Mouse (Mus musculus) embryonic facial prominence, embryonic 13.5 days (tissue): ENCODE data around the gene Cabp2. TPM values are rescaled to one million over a fixed set of nuclear protein-coding genes. Genes with fewer than 3 reads are reported as not detected.

Experiments
- ATAC-seq: fragments of 200-750 bp; cut with Nextera tagmentation; 2 replicates; pipeline ENCODE4 v1.8.0; 2017; ENCODE audit warnings: low read depth; ENCODE audit not compliant: insufficient number of reproducible peaks, insufficient read depth, low FRiP score, low TSS enrichment
- H3K27ac ChIP-seq: fragments of 300-500 bp; sonication (generic); 2 replicates; pipeline ENCODE4 v1.5.1; 2015; ENCODE audit warnings: moderate library complexity, mild to moderate bottlenecking, inconsistent platforms
- H3K27me3 ChIP-seq: fragments of 300-500 bp; sonication (generic); 2 replicates; pipeline ENCODE4 v1.6.1; 2015; ENCODE audit warnings: mild to moderate bottlenecking, inconsistent platforms
- H3K36me3 ChIP-seq: fragments of 300-500 bp; sonication (generic); 2 replicates; pipeline ENCODE4 v1.6.1; 2015; ENCODE audit warnings: mild to moderate bottlenecking, inconsistent platforms
- H3K4me1 ChIP-seq: fragments of 300-500 bp; sonication (generic); 2 replicates; pipeline ENCODE4 v1.6.1; 2015; ENCODE audit warnings: inconsistent platforms
- H3K4me2 ChIP-seq: fragments of 300-500 bp; sonication (generic); 2 replicates; pipeline ENCODE4 v1.6.1; 2015; ENCODE audit warnings: moderate library complexity, mild to moderate bottlenecking, inconsistent platforms
- H3K4me3 ChIP-seq: fragments of 300-500 bp; sonication (generic); 2 replicates; pipeline ENCODE4 v1.5.1; 2015; ENCODE audit warnings: mild to moderate bottlenecking, inconsistent platforms
- H3K9ac ChIP-seq: fragments of 300-500 bp; sonication (generic); 2 replicates; pipeline ENCODE4 v1.6.1; 2015; ENCODE audit warnings: mild to moderate bottlenecking, inconsistent platforms
- H3K9me3 ChIP-seq: fragments of 300-500 bp; sonication (generic); 2 replicates; pipeline ENCODE4 v1.6.1; 2016; ENCODE audit warnings: inconsistent platforms
- WGBS: fragments of 180-500 bp; shearing (Covaris S2); methylation state at CpG from one replicate; pipeline ENCODE4 v1.1.7; 2015; ENCODE audit warnings: mixed read lengths; 5-methylcytosine and 5-hydroxymethylcytosine counted together
- polyA plus RNA-seq: library from polyadenylated mRNA; unstranded; fragments of >200 nt; fragmentation: Nextera tagmentation; extraction: Ambion mirVana; gene quantifications from 2 replicates; pipeline ENCODE4 v1.2.1, GENCODE M21; 2015

The Cabp2 gene
- polyA plus RNA-seq, 1 experiment from 2014 or later = not detected

GRCm38 (mm10) chr19:4104675-4105194, 23.4 kb downstream of the Cabp2 start:
- 91% methylated on average over 16 of the region's 16 CpGs for WGBS
- ATAC-seq = no peak
- H3K9ac ChIP-seq = no peak overlapping the region

GRCm38 (mm10) chr19:4106654-4107053, 25.3 kb downstream of the Cabp2 start:
- H3K9me3 ChIP-seq = no peaks in the 10 kb centered on the region
- no peak overlapping the region for H3K4me2 ChIP-seq
- H3K9ac ChIP-seq = no peak overlapping the region
- H3K27me3 ChIP-seq = peaks cover 16% of the 10 kb centered on the region
- H3K36me3 ChIP-seq = peaks cover 4% of the 10 kb centered on the region; the same call in 1 of the 2 replicates
- 86% methylated on average over 14 of the region's 14 CpGs for WGBS
- H3K4me1 ChIP-seq = no peaks in the 10 kb centered on the region
- H3K4me3 ChIP-seq = no peak overlapping the region
- no peak for ATAC-seq
- H3K27ac ChIP-seq = no peak overlapping the region

More at GRCm38 (mm10) chr19:4104675-4105194, 23.4 kb downstream of the Cabp2 start:
- no peaks in the 10 kb centered on the region for H3K36me3 ChIP-seq
- H3K27ac ChIP-seq = no peak overlapping the region
- peaks cover 19% of the 10 kb centered on the region for H3K4me1 ChIP-seq
- H3K4me2 ChIP-seq = no peak overlapping the region
- H3K9me3 ChIP-seq = no peaks in the 10 kb centered on the region
- H3K4me3 ChIP-seq = no peak overlapping the region
- peaks cover 35% of the 10 kb centered on the region for H3K27me3 ChIP-seq

GRCm38 (mm10) chr19:4108535-4108934, 27.2 kb downstream of the Cabp2 start:
- Histone ChIP-seq H3K27ac (no peak overlapping the region), H3K4me2 (no peak overlapping the region), H3K9me3 (no peaks in the 10 kb centered on the region), H3K27me3 (no peaks in the 10 kb centered on the region), H3K4me3 (no peak overlapping the region), H3K9ac (no peak overlapping the region), H3K36me3 (peaks cover 23% of the 10 kb centered on the region), H3K4me1 (no peaks in the 10 kb centered on the region)
- 86% methylated on average over 9 of the region's 9 CpGs for WGBS
- no peak for ATAC-seq

DNA sequence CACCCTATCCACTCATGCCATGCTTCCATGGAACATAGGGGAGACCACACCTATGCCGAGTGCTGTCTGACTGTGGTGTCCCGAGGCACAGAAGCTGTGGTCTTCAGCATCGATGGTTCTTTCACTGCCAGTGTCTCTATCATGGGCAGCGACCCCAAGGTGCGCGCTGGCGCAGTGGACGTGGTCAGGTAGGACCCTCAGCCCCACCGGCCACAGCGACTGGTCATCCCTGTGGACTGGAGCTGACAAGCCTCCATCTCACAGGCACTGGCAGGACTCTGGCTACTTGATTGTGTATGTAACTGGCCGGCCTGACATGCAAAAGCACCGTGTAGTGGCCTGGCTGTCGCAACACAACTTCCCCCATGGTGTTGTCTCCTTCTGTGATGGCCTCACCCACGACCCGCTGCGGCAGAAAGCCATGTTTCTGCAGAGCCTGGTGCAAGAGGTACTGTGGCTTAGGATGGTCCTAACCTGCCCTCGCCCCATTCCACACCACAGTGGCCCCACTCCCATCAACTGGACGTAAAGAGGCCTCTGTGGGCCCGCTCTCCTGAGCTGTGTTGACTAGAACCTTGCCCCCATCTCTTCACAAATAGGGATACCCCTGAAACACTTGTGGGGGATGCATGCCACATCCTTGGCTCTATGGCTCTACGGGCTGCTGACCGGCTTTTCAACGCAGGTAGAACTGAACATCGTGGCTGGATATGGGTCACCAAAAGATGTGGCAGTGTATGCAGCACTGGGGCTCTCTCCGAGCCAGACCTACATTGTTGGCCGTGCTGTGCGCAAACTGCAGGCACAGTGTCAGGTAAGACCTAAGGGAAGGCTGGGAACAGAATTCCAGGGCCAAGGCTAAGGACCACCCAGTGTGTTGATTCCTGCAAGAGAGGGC, 30.9 kb downstream of the Cabp2 start:
- peaks cover 59% of the 10 kb centered on the region for H3K36me3 ChIP-seq
- no peak overlapping the region for H3K4me2 ChIP-seq
- peak overlapping the region; percentile 46; the same call in 1 of the 2 replicates for H3K9ac ChIP-seq

GRCm38 (mm10) chr19:4113186-4113805, 31.9 kb downstream of the Cabp2 start:
- H3K27ac ChIP-seq = no peak overlapping the region
- WGBS = 85% methylated on average over 13 of the region's 13 CpGs
- H3K9ac ChIP-seq = peak overlapping the region; percentile 46; the same call in 1 of the 2 replicates

More for the DNA sequence above, 30.9 kb downstream of the Cabp2 start:
- 93% methylated on average over 26 of the region's 26 CpGs for WGBS
- no peak for ATAC-seq
- no peaks in the 10 kb centered on the region for H3K4me1 ChIP-seq
- H3K27me3 ChIP-seq = no peaks in the 10 kb centered on the region
- H3K27ac ChIP-seq = no peak overlapping the region
- no peak overlapping the region for H3K4me3 ChIP-seq
- H3K9me3 ChIP-seq = no peaks in the 10 kb centered on the region

GRCm38 (mm10) chr19:4113806-4114230, 32.4 kb downstream of the Cabp2 start:
- H3K4me3 ChIP-seq = no peak overlapping the region

More at GRCm38 (mm10) chr19:4113186-4113805, 31.9 kb downstream of the Cabp2 start:
- H3K9me3 ChIP-seq = no peaks in the 10 kb centered on the region
- ATAC-seq = no peak
- no peaks in the 10 kb centered on the region for H3K27me3 ChIP-seq
- H3K4me3 ChIP-seq = no peak overlapping the region
- H3K36me3 ChIP-seq = peaks cover 67% of the 10 kb centered on the region
- no peaks in the 10 kb centered on the region for H3K4me1 ChIP-seq
- no peak overlapping the region for H3K4me2 ChIP-seq

GRCm38 (mm10) chr19:4114551-4114950, 33.2 kb downstream of the Cabp2 start:
- no peak for ATAC-seq
- Histone ChIP-seq H3K9me3 (no peaks in the 10 kb centered on the region), H3K9ac (no peak overlapping the region), H3K4me2 (no peak overlapping the region), H3K36me3 (peaks cover 67% of the 10 kb centered on the region), H3K4me3 (no peak overlapping the region), H3K4me1 (peaks cover under 1% of the 10 kb centered on the region; the same call in 1 of the 2 replicates), H3K27ac (no peak overlapping the region), H3K27me3 (no peaks in the 10 kb centered on the region)
- WGBS = 89% methylated on average over 10 of the region's 10 CpGs

More at GRCm38 (mm10) chr19:4113806-4114230, 32.4 kb downstream of the Cabp2 start:
- no peaks in the 10 kb centered on the region for H3K27me3 ChIP-seq
- WGBS = 68% methylated on average over 5 of the region's 5 CpGs
- H3K9me3 ChIP-seq = no peaks in the 10 kb centered on the region
- H3K4me1 ChIP-seq = no peaks in the 10 kb centered on the region
- H3K27ac ChIP-seq = no peak overlapping the region
- no peak overlapping the region for H3K4me2 ChIP-seq
- no peak for ATAC-seq
- peaks cover 67% of the 10 kb centered on the region for H3K36me3 ChIP-seq
- no peak overlapping the region for H3K9ac ChIP-seq

DNA sequence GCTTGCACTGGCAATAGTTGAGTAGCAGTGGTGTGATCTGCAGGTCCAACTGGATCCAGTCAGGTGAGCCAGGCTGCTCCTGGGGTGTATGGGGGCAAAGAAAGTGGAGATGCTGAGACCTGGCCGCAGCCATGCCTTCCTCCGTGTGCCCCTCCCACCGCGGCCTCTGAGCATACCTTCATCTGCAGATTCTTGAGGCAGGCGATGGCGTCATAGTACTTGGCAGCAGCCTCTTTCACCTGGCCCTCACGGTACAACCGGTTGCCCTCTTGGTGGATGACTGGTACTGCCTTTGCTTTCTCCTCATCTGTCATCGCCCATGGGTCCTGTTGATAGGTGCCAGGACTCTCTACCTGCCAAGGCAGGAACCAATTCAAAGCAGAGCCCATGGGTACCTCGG, 33.8 kb downstream of the Cabp2 start:
- Histone ChIP-seq H3K27me3 (no peaks in the 10 kb centered on the region), H3K9me3 (no peaks in the 10 kb centered on the region), H3K27ac (no peak overlapping the region), H3K4me1 (peaks cover 7% of the 10 kb centered on the region), H3K4me2 (no peak overlapping the region), H3K36me3 (peaks cover 67% of the 10 kb centered on the region), H3K9ac (no peak overlapping the region), H3K4me3 (no peak overlapping the region)
- no peak for ATAC-seq
- 94% methylated on average over 10 of the region's 10 CpGs for whole genome bisulfite sequencing

DNA sequence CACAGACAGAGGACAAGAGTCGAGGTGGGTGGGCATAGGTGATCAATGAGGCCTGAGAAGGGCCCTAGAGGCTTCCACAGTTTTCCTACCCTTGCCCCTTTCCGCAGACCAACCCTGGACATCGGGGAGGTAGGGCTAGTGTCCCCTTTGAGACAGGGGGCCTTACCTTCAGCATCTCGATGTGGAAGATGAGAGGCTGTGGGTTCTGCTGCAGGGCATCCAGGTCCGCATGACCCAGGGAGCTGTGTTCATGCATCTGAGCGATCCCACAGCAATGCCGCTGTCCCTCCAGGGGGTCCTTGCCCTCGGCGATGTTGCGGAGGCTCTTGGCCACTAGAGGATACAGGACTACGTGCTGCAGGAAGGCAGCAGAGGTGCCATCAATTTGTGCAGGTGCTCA, 34.4 kb downstream of the Cabp2 start:
- Histone ChIP-seq H3K36me3 (peaks cover 67% of the 10 kb centered on the region), H3K4me1 (peaks cover 13% of the 10 kb centered on the region), H3K4me2 (no peak overlapping the region), H3K9me3 (no peaks in the 10 kb centered on the region), H3K4me3 (no peak overlapping the region), H3K27ac (no peak overlapping the region), H3K9ac (no peak overlapping the region), H3K27me3 (no peaks in the 10 kb centered on the region)
- no peak for ATAC-seq
- WGBS = 84% methylated on average over 11 of the region's 11 CpGs

DNA sequence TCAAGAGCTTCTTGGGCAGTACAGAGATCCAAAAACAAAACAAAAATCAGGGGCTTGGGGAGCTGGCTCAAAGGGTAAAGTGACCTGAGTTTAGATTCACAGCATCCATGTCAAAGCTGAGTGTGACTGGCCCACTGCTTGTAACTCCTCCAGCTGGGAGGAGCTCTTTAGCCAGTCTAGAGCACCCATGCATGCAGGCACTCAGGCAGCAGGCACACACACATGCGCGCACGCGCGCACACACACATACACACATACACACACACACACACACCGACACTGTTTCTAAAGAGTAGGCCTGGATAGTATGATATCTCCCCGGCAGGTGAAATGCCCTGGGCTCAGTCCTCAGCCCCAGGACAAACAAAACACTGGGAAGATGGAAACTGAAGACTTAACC, 35.6 kb downstream of the Cabp2 start:
- Histone ChIP-seq H3K36me3 (peaks cover 60% of the 10 kb centered on the region), H3K9me3 (no peaks in the 10 kb centered on the region), H3K27me3 (no peaks in the 10 kb centered on the region), H3K4me2 (no peak overlapping the region), H3K27ac (no peak overlapping the region), H3K9ac (no peak overlapping the region), H3K4me3 (no peak overlapping the region), H3K4me1 (peaks cover 16% of the 10 kb centered on the region)
- 94% methylated on average over 7 of the region's 7 CpGs for WGBS
- no peak for ATAC-seq

DNA sequence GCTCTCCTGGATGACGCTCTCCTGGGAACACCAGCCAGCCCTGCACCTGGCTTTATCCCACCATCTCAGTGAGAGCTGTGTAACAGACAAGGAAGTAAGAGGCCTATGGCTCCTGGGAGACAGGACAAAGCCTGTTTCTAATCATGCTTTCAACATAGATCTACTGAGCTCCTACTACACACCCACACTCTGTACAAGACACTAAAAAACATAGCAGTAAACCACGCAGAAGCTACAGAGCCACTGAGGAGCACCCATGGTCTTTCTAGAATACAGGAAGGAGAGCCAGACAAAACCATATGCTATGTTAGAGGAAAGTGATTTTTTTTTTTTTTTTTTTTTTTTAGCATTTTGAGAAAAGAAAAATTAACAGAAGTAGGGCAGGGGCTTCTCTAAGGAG, 37.0 kb downstream of the Cabp2 start:
- H3K27ac ChIP-seq = no peak overlapping the region
- WGBS = 87% methylated on average over 2 of the region's 2 CpGs

More for the DNA sequence above, 37.0 kb downstream of the Cabp2 start:
- Histone ChIP-seq H3K4me1 (peaks cover 16% of the 10 kb centered on the region), H3K4me2 (no peak overlapping the region), H3K9me3 (no peaks in the 10 kb centered on the region), H3K27me3 (no peaks in the 10 kb centered on the region), H3K36me3 (peaks cover 46% of the 10 kb centered on the region), H3K9ac (no peak overlapping the region), H3K4me3 (no peak overlapping the region)
- no peak for ATAC-seq
